Mouse (Mus musculus): ENCODE results near the gene Mfn2.

GRCm38 (mm10) chr4:147869238-147869637 is 35.3 kb downstream of the Mfn2 start:
- TF ChIP-seq GATA1 (IDR thresholded peaks at IDR 0.05; ENCODE audit: borderline replicate concordance, low read length) (no peak), FLI1 (IDR thresholded peaks at IDR 0.05; ENCODE audit: low read length) (no peak)

All from megakaryocyte, embryonic 14.5 days (primary cell).